Mouse (Mus musculus) myocyte (in vitro differentiated cells): ENCODE data around the gene Tnrc6a. TPM values are rescaled to one million over a fixed set of nuclear protein-coding genes. Genes with fewer than 3 reads are reported as not detected.

Experiments
- H3K27me3 ChIP-seq: one replicate; pipeline ENCODE4 v1.6.1; 2011; ENCODE audit not compliant: control insufficient read depth, insufficient read depth, insufficient read length
- H3K36me3 ChIP-seq: one replicate; pipeline ENCODE4 v1.6.1; 2011; ENCODE audit not compliant: control insufficient read depth, insufficient read depth
- H3K4me2 ChIP-seq: one replicate; pipeline ENCODE4 v1.6.1; 2011; ENCODE audit warnings: low read depth, control low read depth
- H3K4me3 ChIP-seq: one replicate; pipeline ENCODE4 v1.5.1; 2011; ENCODE audit warnings: mild to moderate bottlenecking, control low read depth, moderate library complexity
- H3K79me2 ChIP-seq: one replicate; pipeline ENCODE4 v1.6.1; 2011; ENCODE audit not compliant: control insufficient read depth, insufficient read depth
- H3ac ChIP-seq: one replicate; pipeline ENCODE4 v1.6.1; 2011; ENCODE audit not compliant: control insufficient read depth, insufficient read length
- CEBPB ChIP-seq: IDR thresholded peaks from 2 replicates; pipeline ENCODE4 v1.6.1; 2011; ENCODE audit warnings: mild to moderate bottlenecking, moderate library complexity; ENCODE audit not compliant: poor library complexity, insufficient read depth, severe bottlenecking
- E2F4 ChIP-seq: IDR thresholded peaks from one replicate; pipeline ENCODE4 v1.6.1; 2011; ENCODE audit warnings: mild to moderate bottlenecking, control low read depth, moderate library complexity; ENCODE audit not compliant: insufficient read depth
- MAX ChIP-seq: IDR thresholded peaks from one replicate; pipeline ENCODE4 v1.6.1; 2011; ENCODE audit warnings: low read depth, mild to moderate bottlenecking, control low read depth
- MYOD1 ChIP-seq, 3 experiments: IDR thresholded peaks; one replicate each; pipeline ENCODE4 v1.6.1; 2011; ENCODE audit warnings: control low read depth in 2 of 3, low read depth in 2 of 3, mild to moderate bottlenecking in 2 of 3, moderate library complexity in 1 of 3; ENCODE audit not compliant: insufficient read length in 2 of 3, control insufficient read depth in 1 of 3
- MYOG ChIP-seq, 3 experiments: IDR thresholded peaks; one replicate each; pipeline ENCODE4 v1.6.1; 2011; ENCODE audit warnings: control low read depth in 2 of 3, low read depth in 2 of 3, mild to moderate bottlenecking in 2 of 3; ENCODE audit not compliant: insufficient read length in 2 of 3, control insufficient read depth in 1 of 3, insufficient read depth in 1 of 3
- POLR2A ChIP-seq: IDR thresholded peaks from one replicate; pipeline ENCODE4 v1.6.1; 2011; ENCODE audit warnings: low read depth, mild to moderate bottlenecking, control low read depth, moderate library complexity; ENCODE audit not compliant: insufficient read length
- POLR2AphosphoS2 ChIP-seq: IDR thresholded peaks from one replicate; pipeline ENCODE4 v1.6.1; 2011; ENCODE audit warnings: low read depth, control low read depth; ENCODE audit not compliant: insufficient read length
- REST ChIP-seq: IDR thresholded peaks from one replicate; pipeline ENCODE4 v1.6.1; 2011; ENCODE audit warnings: mild to moderate bottlenecking, control low read depth, moderate library complexity; ENCODE audit not compliant: insufficient read depth, insufficient read length
- SRF ChIP-seq: IDR thresholded peaks from one replicate; pipeline ENCODE4 v1.6.1; 2011; ENCODE audit warnings: low read depth; ENCODE audit not compliant: control insufficient read depth, insufficient read length
- TCF12 ChIP-seq: IDR thresholded peaks from one replicate; pipeline ENCODE4 v1.6.1; 2011; ENCODE audit warnings: mild to moderate bottlenecking, control low read depth; ENCODE audit not compliant: poor library complexity, insufficient read depth, severe bottlenecking
- TCF3 ChIP-seq: IDR thresholded peaks from one replicate; pipeline ENCODE4 v1.6.1; 2011; ENCODE audit warnings: low read depth, control low read depth; ENCODE audit not compliant: insufficient read length
- USF1 ChIP-seq: IDR thresholded peaks from one replicate; pipeline ENCODE4 v1.6.1; 2011; ENCODE audit warnings: low read depth, mild to moderate bottlenecking, control low read depth, moderate library complexity
- polyA plus RNA-seq: library from polyadenylated mRNA; unstranded; fragments of >200 nt; fragmentation: generic; extraction: Trizol; gene quantifications from one replicate; pipeline ENCODE4 v1.2.1, GENCODE M21; 2012; ENCODE audit warnings: missing spikeins

The Tnrc6a gene
- polyA plus RNA-seq, 1 experiment: 8.6 TPM

DNA sequence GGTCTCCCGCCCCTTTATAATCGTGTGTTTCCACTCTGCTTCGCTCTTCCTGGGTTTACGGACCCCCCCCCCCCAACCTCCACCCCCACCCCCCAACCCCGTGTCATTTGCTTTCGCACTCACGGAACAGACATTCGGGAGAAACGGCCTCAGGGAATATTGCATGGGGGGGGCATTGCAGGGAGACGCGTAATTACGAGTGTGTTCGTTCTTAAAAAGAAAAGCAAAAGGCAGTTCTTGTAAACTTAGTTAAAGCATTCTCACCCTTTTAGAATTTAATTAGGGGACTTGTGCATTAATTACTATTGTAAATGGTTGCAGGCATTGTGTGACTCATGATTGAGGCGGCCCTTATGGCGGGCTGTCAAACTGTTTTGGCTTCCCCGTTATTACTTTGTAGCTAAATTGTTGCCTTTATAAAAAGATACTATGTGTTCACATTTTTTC is 1.1 kb downstream of the Tnrc6a start:
- Histone ChIP-seq H3K4me3 (peak overlapping the region; percentile 50), H3K27me3 (no peaks in the 10 kb centered on the region), H3K36me3 (peaks cover 11% of the 10 kb centered on the region), H3K79me2 (peaks cover 55% of the 10 kb centered on the region), H3K4me2 (peak overlapping the region; percentile 92), H3ac (peak overlapping the region; percentile 70)
- TF ChIP-seq CEBPB (no peak), MYOD1 (IDR thresholded peaks at IDR 0.05; ENCODE audit: control insufficient read depth in 1 of 3, insufficient read length in 2 of 3, low read depth in 2 of 3) (no peak), REST (no peak), POLR2AphosphoS2 (no peak), E2F4 (no peak), MYOG (IDR thresholded peaks at IDR 0.05; ENCODE audit: control insufficient read depth in 1 of 3, insufficient read depth in 1 of 3, insufficient read length in 2 of 3, low read depth in 2 of 3) (no peak), SRF (no peak), MAX (no peak), USF1 (no peak), TCF12 (no peak), POLR2A (no peak), TCF3 (no peak)

DNA sequence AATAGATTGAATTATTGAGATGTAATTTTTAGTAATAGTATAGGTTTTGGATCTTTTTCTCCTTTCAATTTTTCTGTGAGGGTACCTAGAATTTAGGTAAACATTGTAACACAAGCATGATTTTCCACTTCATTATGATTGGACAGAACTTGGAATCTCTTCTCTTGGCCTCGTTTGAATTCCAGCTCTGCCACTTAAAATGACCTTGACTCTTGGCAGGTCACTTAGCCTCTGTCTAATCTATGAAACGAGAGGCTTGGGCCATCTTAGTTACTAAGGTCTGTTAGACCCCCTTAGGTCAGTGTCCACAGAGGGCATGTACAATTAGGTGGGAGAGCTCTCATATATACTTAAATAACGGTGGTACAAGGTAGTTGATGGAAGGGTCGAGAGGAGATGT is 2.4 kb downstream of the Tnrc6a start:
- Histone ChIP-seq H3K36me3 (peaks cover 11% of the 10 kb centered on the region), H3K79me2 (peaks cover 68% of the 10 kb centered on the region), H3ac (no peak overlapping the region), H3K4me3 (no peak overlapping the region), H3K4me2 (no peak overlapping the region), H3K27me3 (no peaks in the 10 kb centered on the region)
- no peak for TF ChIP-seq MAX
- TF ChIP-seq MYOG (IDR thresholded peaks at IDR 0.05; ENCODE audit: control insufficient read depth in 1 of 3, insufficient read depth in 1 of 3, insufficient read length in 2 of 3, low read depth in 2 of 3): no peak
- no peak for TF ChIP-seq TCF3
- no peak for TF ChIP-seq MYOD1 (IDR thresholded peaks at IDR 0.05; ENCODE audit: control insufficient read depth in 1 of 3, insufficient read length in 2 of 3, low read depth in 2 of 3)
- no peak for TF ChIP-seq USF1
- no peak for TF ChIP-seq CEBPB
- no peak for TF ChIP-seq E2F4
- TF ChIP-seq SRF: no peak
- TF ChIP-seq REST: no peak

DNA sequence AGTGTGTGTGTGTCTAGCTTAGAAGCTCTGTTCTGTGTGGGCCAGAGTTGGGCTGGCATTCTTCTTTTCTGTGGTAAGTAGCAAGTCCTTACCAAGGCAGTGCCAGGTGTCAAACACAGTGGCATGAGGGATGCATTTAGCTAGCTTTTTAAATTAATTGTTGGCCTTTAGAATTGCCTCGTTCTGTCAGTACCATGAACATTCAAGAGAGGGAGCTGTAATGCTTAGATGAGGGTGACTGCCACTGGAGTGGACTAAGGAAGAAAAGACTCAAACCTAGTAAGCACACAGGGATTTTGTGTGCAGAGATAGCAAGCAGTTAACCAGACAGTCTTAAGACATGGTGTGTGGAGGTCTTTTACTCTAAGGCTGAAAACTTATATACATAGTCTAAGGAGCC is 3.6 kb downstream of the Tnrc6a start:
- no peak overlapping the region for H3K4me2 ChIP-seq
- peaks cover 11% of the 10 kb centered on the region for H3K36me3 ChIP-seq
- TF ChIP-seq MYOD1 (IDR thresholded peaks at IDR 0.05; ENCODE audit: control insufficient read depth in 1 of 3, insufficient read length in 2 of 3, low read depth in 2 of 3) (no peak), SRF (no peak), POLR2AphosphoS2 (no peak), E2F4 (no peak), CEBPB (no peak), MYOG (IDR thresholded peaks at IDR 0.05; ENCODE audit: control insufficient read depth in 1 of 3, insufficient read depth in 1 of 3, insufficient read length in 2 of 3, low read depth in 2 of 3) (no peak), USF1 (no peak), TCF12 (no peak), MAX (no peak), POLR2A (no peak), TCF3 (no peak)
- H3K27me3 ChIP-seq: no peaks in the 10 kb centered on the region
- H3ac ChIP-seq: no peak overlapping the region
- no peak overlapping the region for H3K4me3 ChIP-seq
- peaks cover 80% of the 10 kb centered on the region for H3K79me2 ChIP-seq

DNA sequence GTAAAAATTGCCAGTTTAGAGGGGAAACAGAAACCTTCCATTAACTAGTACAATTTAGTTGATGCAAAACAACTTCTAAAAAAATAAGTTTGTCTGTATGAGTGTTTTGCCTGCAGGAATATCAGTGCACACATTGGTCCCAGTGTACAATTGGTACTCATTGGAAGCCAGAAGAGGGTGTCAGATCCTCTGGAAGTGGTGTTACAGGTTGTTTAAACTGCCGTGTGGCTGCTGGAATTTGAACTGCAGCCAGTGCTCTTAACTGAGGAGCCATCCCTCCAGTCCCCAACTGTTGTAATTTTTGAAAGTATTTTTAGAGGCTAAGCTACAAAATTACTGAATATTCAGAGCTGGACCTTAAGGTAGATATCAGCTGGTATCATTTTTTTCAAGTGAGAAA is 4.3 kb downstream of the Tnrc6a start:
- no peak for TF ChIP-seq TCF3
- no peak for TF ChIP-seq E2F4
- no peak for TF ChIP-seq USF1
- TF ChIP-seq REST: no peak
- TF ChIP-seq CEBPB: no peak
- H3K36me3 ChIP-seq: peaks cover 11% of the 10 kb centered on the region
- H3K4me3 ChIP-seq: no peak overlapping the region
- no peak overlapping the region for H3K4me2 ChIP-seq
- H3K27me3 ChIP-seq: no peaks in the 10 kb centered on the region
- peaks cover 87% of the 10 kb centered on the region for H3K79me2 ChIP-seq
- H3ac ChIP-seq: no peak overlapping the region

GRCm38 (mm10) chr7:123129061-123129460 is 5.4 kb downstream of the Tnrc6a start:
- H3ac ChIP-seq: no peak overlapping the region
- peaks cover 11% of the 10 kb centered on the region for H3K36me3 ChIP-seq
- H3K4me3 ChIP-seq: no peak overlapping the region
- no peak overlapping the region for H3K4me2 ChIP-seq
- TF ChIP-seq SRF (no peak), MYOG (IDR thresholded peaks at IDR 0.05; ENCODE audit: control insufficient read depth in 1 of 3, insufficient read depth in 1 of 3, insufficient read length in 2 of 3, low read depth in 2 of 3) (no peak), MYOD1 (IDR thresholded peaks at IDR 0.05; ENCODE audit: control insufficient read depth in 1 of 3, insufficient read length in 2 of 3, low read depth in 2 of 3) (no peak), TCF12 (no peak), CEBPB (no peak), TCF3 (no peak), POLR2A (no peak), POLR2AphosphoS2 (no peak), REST (no peak), MAX (no peak), E2F4 (no peak), USF1 (no peak)
- H3K79me2 ChIP-seq: peaks cover 98% of the 10 kb centered on the region
- no peaks in the 10 kb centered on the region for H3K27me3 ChIP-seq
